Mouse (Mus musculus) cerebellum, adult 2 months (tissue): ENCODE data around the gene 6030408B16Rik.

Source experiments
- CTCF ChIP-seq: fragments of 200-500 bp; IDR thresholded peaks from 2 replicates; pipeline ENCODE4 v1.5.1; 2011; ENCODE audit warnings: low read depth, mild to moderate bottlenecking, control low read depth, low read length, moderate library complexity, borderline replicate concordance; ENCODE audit not compliant: insufficient read depth
- POLR2A ChIP-seq: fragments of 200-500 bp; IDR thresholded peaks from 2 replicates; pipeline ENCODE4 v1.6.1; 2011; ENCODE audit warnings: low read length, control low read depth, borderline replicate concordance; ENCODE audit not compliant: insufficient read depth

DNA sequence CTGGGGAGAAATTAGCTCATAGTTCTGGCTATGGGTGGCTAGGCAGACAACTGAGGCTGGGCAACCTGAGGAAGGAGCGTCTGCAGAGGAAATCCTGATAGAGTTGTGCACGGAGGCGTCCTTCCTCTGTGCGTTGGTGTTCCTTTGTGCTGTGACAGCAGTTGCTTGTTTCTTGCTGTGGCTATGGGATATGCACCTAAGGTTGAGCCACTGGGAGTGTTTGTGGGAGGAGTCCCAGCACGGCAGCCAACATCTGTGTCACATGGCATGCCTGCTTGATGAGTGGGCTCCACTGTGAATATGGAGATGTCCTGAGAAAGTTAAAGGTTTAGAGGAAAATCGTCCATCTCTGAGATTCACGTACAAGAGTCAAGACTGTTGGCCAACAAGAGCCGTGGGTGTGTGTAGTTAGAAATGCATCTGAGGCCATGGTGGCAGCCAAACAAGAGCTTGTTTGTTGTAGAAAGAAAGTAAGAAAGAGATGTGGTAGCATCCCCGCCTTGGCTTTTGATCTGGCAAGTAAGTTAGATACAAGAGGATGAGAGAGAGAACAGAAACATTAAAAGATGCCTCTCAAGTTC is 42.7 kb upstream of the 6030408B16Rik start:
- TF ChIP-seq POLR2A (no peak), CTCF (no peak)
